Mouse (Mus musculus) heart, adult 9 months (tissue): ENCODE data around the gene Cox15.

Experiments used
- DNase-seq, 2 experiments: peaks; one replicate each; pipeline ENCODE4 v3.0.0; 2022; ENCODE audit warnings: low spot score in 2 of 2

Gene Cox15

GRCm38 (mm10) chr19:43708206-43708605, 44.6 kb downstream of the Cox15 start:
- DNase-seq: no peak

DNA sequence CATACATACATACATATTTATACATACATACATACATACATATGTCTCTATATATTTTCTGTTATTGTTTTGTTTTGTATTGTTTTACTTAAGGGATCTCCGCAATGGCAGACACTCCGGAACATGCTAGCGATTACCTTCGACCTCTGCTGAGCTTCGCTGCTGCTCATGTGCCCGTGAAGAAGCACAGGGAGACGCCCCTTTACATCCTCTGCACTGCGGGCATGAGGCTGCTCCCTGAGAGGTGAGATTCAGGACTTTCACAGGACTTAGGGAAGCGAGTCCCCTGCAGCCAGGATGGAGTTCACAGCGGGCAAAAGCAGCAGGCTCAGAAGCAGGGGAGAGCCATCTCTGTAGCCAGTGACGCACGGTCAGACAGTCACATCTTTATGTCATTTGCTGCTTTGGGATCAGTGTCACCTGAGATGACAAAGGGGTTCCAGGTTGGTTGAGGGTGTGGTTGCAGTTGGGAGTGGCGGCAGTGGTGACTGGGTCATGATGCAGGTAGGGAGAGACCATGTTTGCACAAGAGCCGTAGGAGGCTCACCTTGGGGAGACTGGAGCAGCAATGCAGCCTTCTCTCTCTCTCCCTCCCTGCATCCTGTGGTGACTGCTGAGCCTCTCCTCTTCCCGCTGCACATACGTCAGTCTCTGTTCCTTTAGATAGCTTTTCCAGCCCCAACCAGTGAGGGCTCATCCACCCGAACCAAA, 47.9 kb downstream of the Cox15 start:
- no peak for DNase-seq

- DNase-seq: no peak
Measured at GRCm38 (mm10) chr19:43704211-43704610, 48.6 kb downstream of the Cox15 start.

DNA sequence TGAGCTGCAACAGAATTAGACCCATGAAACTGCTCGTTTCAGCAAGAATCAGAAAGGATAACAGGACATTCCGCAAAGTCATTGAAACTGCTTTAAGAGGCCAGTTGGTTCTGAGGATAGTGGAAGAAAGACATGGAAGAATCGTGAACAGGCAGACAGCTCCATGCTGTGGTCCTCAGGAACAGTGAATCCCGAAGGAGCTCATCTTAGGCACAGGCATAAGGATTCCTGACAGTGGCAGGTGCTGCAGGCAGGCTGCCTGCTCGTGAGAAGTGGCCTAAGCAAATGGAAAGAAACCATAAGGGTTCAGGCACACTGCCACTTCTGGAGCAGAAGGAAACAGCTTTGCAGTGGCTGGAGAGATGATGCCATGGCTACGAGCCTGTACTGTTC, 53.0 kb downstream of the Cox15 start:
- DNase-seq: no peak

DNA sequence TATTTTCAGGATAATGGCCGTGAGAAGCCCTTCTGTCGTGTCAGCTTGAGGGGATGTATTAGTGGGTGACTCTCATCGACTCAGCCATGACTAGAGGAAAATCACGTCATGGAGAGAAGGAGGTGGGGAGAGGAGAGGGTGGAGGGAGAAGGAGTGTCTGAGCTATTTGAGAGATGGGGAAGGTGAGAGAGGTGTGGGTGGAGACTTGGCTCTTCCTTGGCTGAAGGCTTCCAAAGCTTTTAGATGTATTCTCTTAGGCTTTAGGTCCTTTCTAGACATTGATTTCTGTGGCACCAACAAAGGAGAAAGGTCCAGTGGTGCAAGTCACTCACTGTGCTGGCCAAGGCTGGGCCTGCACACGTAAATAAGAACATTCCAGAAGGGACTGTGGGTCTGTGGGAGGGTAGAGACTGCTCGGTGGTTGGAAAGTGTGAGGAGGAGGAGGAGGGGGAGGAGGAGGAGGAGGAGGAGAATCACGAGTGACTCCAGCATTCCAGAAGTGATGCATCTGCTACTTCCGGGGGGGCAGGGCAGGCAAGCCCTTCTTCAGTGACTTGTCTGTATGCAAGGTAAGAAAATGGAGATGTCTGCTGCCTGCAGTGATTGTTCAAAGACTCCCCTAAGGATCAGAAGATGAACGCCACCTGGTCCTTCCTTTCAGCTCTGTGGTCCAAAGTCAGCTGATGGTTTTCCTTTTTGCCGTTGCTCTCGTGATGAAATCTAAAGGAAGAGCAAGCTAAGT, 53.6 kb downstream of the Cox15 start:
- no peak for DNase-seq

GRCm38 (mm10) chr19:43697666-43698370, 55.0 kb downstream of the Cox15 start:
- no peak for DNase-seq

GRCm38 (mm10) chr19:43695514-43695964, 57.3 kb downstream of the Cox15 start:
- no peak for DNase-seq

DNA sequence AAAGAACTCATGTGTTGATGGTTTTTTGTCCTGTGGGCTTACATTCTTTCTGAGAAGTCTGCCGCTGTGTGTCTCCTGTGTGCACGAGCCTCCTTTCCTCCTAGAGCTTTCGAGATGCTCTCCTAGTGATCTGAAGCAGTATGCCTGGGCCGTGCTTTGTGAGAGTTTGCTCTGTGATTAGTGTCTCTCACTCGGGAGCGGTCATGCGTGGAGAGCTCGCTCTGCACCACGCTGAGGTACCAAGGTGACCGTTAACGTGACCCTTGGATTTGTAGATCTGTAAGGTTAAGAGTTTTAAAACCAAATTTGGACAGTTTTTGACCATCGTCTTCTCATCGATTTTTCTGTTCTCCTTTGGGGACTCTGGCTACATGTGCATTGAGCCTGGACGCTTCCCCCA, 60.0 kb downstream of the Cox15 start:
- no peak for DNase-seq

DNA sequence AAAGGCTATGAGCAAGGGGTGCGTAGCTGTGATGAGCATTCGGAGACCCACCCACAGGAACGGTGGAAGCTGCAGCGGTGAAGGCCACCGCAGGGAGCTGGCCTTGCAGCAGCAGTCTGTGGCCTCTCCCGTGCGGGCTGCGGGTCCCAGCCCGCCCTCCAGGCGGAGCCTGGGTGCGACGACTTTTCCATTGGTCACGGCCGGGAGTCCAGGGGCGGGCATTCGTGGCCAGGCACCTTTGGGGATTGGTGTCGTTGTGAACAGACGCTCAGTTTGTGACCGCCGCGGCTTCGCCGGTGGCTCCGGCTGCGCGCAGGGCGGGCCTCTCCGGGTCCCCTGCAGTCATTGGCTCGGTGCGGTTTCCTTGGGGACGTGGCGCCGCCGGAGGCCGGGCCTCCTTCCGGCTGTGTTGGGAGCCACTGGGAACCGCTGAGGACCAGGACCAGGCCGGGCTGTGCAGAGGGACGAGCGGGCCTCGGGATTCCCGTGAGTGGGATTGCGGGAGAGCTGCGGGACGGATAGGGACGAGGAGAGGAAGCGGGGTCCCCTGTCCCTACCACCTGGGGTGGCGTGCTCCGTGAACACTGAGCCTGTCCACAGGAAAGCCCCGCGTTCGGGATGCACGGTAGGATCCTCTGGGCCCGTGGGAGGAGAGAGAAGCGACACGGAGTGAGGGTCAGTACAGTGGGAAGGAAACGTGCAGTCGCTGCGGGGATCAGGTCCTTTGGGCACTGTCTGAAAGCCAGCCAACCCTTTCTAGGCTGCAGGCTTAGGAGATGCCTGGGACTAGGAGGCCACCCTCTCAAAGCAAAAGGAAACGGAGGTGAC, 63.2 kb downstream of the Cox15 start, which contains the start of gene Entpd7:
Gene Entpd7 (plus strand): TSS at position 254 of the 828 bp plus-strand sequence.
- peak; percentile 97 to 98 for DNase-seq
